Mouse (Mus musculus) embryonic fibroblast, embryonic 13.5 days (primary cell): ENCODE data around the gene Ndufb7. TPM values are rescaled to one million over a fixed set of nuclear protein-coding genes. Genes with fewer than 3 reads are reported as not detected.
"Not testable (repeated sequence)": the region's sequence is repeated elsewhere in the genome, so short reads cannot be mapped to it uniquely, and the experiment has no call there.

Experiments used
- H3K27ac ChIP-seq: 2 replicates; pipeline ENCODE4 v1.5.1; 2012; ENCODE audit warnings: low read length, control low read depth, inconsistent platforms; ENCODE audit not compliant: insufficient read depth
- H3K4me1 ChIP-seq: 2 replicates; pipeline ENCODE4 v1.6.1; 2011; ENCODE audit warnings: low read length; ENCODE audit not compliant: control insufficient read depth, insufficient read depth
- H3K4me3 ChIP-seq: 2 replicates; pipeline ENCODE4 v1.5.1; 2011; ENCODE audit warnings: mild to moderate bottlenecking, control low read depth, low read length; ENCODE audit not compliant: insufficient read depth
- CTCF ChIP-seq: IDR thresholded peaks from 2 replicates; pipeline ENCODE4 v1.5.1; 2011; ENCODE audit warnings: mild to moderate bottlenecking, control low read depth, low read length, moderate library complexity, borderline replicate concordance; ENCODE audit not compliant: insufficient read depth
- POLR2A ChIP-seq: IDR thresholded peaks from 2 replicates; pipeline ENCODE4 v1.6.1; 2011; ENCODE audit warnings: low read depth, mild to moderate bottlenecking, control low read depth, low read length, moderate library complexity
- polyA plus RNA-seq: library from polyadenylated mRNA; stranded (reverse); fragments of >200 nt; gene quantifications from 2 replicates; pipeline ENCODE4 v1.2.4, GENCODE M21; 2011; ENCODE audit warnings: low read depth; ENCODE audit not compliant: missing spikeins, insufficient read length

Ndufb7 gene
- polyA plus RNA-seq, 1 experiment, result 67.4 TPM

- TF ChIP-seq POLR2A (no peak), CTCF (no peak)
- Histone ChIP-seq H3K4me1 (no peaks in the 10 kb centered on the region; the same call in 1 of the 2 replicates), H3K27ac (no peak overlapping the region), H3K4me3 (no peak overlapping the region)
These were observed 1.7 kb downstream of the Ndufb7 start for GRCm38 (mm10) chr8:83568128-83568527.

DNA sequence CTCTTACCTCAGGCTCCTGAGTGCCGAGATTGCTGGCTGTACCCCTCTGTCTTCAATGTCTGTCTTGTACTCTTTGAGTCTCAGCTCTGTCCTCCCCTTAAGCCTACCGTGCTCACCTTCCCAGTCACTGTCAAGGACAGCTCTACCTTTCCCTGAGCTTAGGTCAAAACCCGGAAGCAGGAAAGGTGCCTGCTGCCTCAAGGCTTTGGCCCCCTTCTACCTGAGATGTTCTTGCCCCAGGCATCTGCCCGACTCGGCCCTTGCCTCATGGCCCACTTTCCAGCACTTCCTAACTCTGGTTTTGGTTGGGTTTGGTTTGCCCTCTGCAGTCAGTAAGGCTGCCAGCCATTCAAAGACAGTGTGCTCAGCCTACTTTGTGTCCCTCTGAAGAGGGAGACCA, 2.3 kb downstream of the Ndufb7 start:
- Histone ChIP-seq H3K27ac (no peak overlapping the region), H3K4me3 (no peak overlapping the region), H3K4me1 (no peaks in the 10 kb centered on the region; the same call in 1 of the 2 replicates)
- TF ChIP-seq CTCF (no peak), POLR2A (no peak)

DNA sequence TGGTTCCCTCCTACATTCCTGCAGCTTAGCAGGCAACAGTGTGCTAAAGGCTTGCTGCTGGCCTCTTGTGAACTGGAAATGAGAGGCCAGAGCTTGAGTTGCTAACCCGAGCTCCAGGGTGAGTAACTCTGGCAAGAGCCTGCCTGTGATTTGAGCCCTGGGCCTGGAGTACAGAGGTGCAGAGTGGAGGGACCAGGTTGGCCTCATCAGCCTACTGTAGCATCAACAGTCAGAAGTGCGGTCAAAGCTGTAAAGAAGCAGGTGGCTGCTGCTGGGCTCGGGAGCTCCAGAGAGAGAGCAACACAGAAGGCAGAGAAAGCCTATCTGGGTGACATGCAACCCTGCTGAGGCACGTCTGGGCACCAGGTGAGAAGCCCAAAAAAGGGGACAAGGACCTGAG, 2.7 kb downstream of the Ndufb7 start:
- no peak overlapping the region for H3K4me3 ChIP-seq
- no peak overlapping the region for H3K27ac ChIP-seq

DNA sequence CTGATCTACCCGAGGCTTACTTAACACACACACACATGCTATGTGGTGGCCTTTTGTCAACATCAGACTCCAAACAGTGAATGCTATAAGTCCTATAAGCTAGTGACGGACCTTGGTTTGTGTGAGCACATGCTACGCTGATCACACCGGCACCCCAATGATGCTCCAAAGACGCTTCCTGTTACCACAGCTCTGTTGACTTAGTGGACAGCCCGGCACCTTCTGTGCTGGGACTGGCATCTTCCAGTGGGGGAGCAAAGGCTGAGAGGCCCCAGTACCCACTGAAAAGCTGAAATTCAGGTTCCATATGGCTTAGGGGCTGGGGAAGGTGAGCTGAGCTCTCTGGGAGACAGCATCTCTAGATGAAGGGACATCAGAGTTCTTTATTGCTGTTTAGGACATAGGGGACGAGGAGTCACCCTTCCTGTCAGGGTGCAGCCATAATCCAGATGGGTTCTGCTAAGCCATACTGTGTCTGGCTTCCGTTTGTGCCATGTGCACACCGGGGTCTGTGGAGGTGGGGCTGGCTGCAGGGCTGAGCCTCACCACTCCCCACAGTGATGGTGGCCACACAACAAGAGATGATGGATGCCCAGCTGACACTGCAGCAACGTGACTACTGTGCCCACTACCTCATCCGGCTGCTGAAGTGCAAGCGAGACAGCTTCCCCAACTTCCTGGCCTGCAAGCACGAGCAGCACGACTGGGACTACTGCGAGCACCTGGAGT, 4.0 kb downstream of the Ndufb7 start:
- TF ChIP-seq CTCF (no peak), POLR2A (no peak)
- Histone ChIP-seq H3K4me3 (no peak overlapping the region), H3K27ac (no peak overlapping the region), H3K4me1 (no peaks in the 10 kb centered on the region; the same call in 1 of the 2 replicates)

More for the DNA sequence above, 2.7 kb downstream of the Ndufb7 start:
- TF ChIP-seq CTCF (no peak), POLR2A (no peak)
- H3K4me1 ChIP-seq, result no peaks in the 10 kb centered on the region; the same call in 1 of the 2 replicates

DNA sequence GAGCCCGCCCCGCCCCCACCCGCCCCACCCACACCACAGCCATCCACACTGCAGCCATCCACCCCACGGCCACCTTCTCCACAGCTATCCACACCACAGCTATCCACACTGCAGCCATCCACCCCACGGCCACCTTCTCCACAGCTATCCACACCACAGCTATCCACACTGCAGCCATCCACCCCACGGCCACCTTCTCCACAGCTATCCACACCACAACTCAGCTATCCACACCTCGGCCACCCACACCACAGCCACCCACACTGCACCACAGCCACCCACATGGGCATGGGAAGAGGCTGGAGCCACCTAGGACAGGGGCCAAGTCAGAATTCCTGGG, 4.5 kb downstream of the Ndufb7 start:
- not testable (repeated sequence) for H3K4me3 ChIP-seq, H3K4me1 ChIP-seq, H3K27ac ChIP-seq

- Histone ChIP-seq H3K4me3 (no peak overlapping the region), H3K4me1 (peaks cover 2% of the 10 kb centered on the region; the same call in 1 of the 2 replicates), H3K27ac (no peak overlapping the region)
- TF ChIP-seq CTCF (no peak), POLR2A (no peak)
These were observed 5.3 kb downstream of the Ndufb7 start for GRCm38 (mm10) chr8:83571791-83572190.

GRCm38 (mm10) chr8:83572246-83572812, 5.9 kb downstream of the Ndufb7 start:
- Histone ChIP-seq H3K4me3 (no peak overlapping the region), H3K27ac (no peak overlapping the region), H3K4me1 (peaks cover 2% of the 10 kb centered on the region; the same call in 1 of the 2 replicates)
- TF ChIP-seq CTCF (no peak), POLR2A (no peak)

GRCm38 (mm10) chr8:83573140-83573875, 6.8 kb downstream of the Ndufb7 start:
- H3K4me1 ChIP-seq, result peaks cover 2% of the 10 kb centered on the region; the same call in 1 of the 2 replicates
- no peak overlapping the region for H3K27ac ChIP-seq
- no peak overlapping the region for H3K4me3 ChIP-seq
- TF ChIP-seq CTCF (no peak), POLR2A (no peak)

DNA sequence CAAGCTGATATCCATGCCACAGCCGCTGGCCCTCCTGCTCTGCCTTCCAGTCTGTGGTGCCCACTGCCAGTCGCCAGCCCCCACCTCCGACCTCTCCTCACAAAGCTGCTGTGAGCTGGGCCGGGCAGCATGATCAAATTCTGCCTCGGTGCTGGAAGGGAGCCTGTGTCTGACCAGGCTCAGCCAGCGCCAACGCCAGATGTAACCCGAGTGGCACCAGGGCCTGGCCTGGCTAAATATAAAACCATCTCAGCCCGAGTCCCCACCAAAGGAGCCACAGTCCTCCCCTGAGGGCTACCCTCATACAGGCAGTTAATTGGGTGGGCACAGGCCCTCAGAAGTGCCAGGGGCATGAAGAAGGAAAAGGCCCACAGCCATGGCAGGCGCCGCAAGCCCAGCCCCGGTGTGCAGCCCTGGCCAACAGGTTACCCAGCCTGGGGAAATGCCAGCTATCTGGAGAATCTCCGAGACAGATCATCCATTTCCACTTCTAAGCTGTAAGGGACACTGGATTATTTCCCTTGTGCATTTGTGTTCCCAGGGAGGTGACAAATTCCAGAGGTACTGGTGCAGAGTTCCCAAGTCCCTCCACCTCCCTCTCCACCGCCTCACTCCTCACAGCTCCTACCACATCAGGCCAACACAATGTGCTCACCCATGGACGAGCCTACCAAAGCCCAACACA, 8.3 kb downstream of the Ndufb7 start:
- Histone ChIP-seq H3K27ac (no peak overlapping the region), H3K4me1 (peaks cover 2% of the 10 kb centered on the region; the same call in 1 of the 2 replicates), H3K4me3 (no peak overlapping the region)
- TF ChIP-seq CTCF, result no peak
- no peak for TF ChIP-seq POLR2A
